Mouse (Mus musculus): ENCODE data around the gene Eef2kmt. TPM values are rescaled to one million over a fixed set of nuclear protein-coding genes. Genes with fewer than 3 reads are reported as not detected.
A peak's percentile ranks its signal among the peaks of the same experiment; 100 is the strongest.

The Eef2kmt gene
- polyA plus RNA-seq (2015; fragmentation: Nextera tagmentation; extraction: Ambion mirVana) = 6.3 and 7.7 TPM in 2 replicates

DNA sequence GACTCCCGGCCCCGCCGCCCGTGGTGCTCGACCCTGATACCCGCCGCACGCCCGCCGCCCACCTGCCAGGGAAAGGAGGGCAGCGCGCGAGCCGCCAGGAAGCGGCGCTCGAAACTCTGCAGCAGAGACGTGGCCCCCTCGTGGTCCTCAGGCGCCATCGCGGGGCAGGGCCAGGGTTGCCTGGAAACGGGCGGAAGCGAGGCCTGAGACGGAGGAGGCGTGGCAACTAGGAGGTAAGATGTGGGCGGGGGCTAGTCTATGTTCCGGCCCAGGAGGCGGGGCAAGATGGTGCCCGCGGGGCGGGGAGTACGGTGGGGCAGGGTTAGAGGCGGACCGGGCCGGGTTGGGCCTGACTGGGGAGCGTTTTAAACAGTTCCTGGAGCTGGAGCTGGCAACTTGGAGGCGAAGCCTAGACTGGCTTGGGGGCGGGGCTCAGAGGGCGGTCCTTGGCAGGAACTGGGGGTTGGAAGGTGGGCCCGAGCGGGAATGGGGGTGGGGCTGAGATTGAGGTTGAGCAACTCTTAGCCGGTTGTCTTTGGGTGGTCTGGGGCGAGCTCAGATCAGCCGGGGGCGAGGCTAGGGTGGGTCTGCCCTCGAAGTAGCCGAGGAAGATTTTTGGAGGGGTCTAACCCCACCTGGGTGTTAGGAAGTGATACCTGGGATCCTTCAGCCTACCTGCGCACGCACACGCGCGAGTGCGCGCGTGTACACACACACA lies at the start of gene Eef2kmt:
Gene Eef2kmt (minus strand): TSS at position 205 of the 718 bp plus-strand sequence.
- H3K27me3 ChIP-seq (ENCODE audit: control insufficient read depth, insufficient read depth, low read depth, low read length) = no peaks in the 10 kb centered on the region
- H3K36me3 ChIP-seq (ENCODE audit: control insufficient read depth, insufficient read depth, low read length) = no peaks in the 10 kb centered on the region
- peak; percentile 98 for ATAC-seq
- WGBS = under 1% methylated on average over 49 of the region's 57 CpGs
- H3K27ac ChIP-seq (ENCODE audit: low read length) = peak within 1 kb of the TSS; percentile 43
- peaks cover 5% of the 10 kb centered on the region; the same call in 1 of the 2 replicates for H3K4me1 ChIP-seq (ENCODE audit: control insufficient read depth, insufficient read depth, low read length)
- H3K9ac ChIP-seq (ENCODE audit: low read depth, low read length) = peak within 1 kb of the TSS; percentile 64
- no peaks in the 10 kb centered on the region for H3K9me3 ChIP-seq (replicated peaks; ENCODE audit: control insufficient read depth, low read length, poor library complexity, severe bottlenecking)
- H3K4me3 ChIP-seq (ENCODE audit: low read depth, low read length) = peak within 1 kb of the TSS; percentile 60
- H3K4me2 ChIP-seq (ENCODE audit: low read length) = peak within 1 kb of the TSS; percentile 83

GRCm38 (mm10) chr16:5295238-5295637 lies 39.5 kb upstream of the Eef2kmt start:
- Histone ChIP-seq H3K9ac (ENCODE audit: low read depth, low read length) (no peak overlapping the region), H3K9me3 (replicated peaks; ENCODE audit: control insufficient read depth, low read length, poor library complexity, severe bottlenecking) (no peaks in the 10 kb centered on the region), H3K36me3 (ENCODE audit: control insufficient read depth, insufficient read depth, low read length) (no peaks in the 10 kb centered on the region), H3K27ac (ENCODE audit: low read length) (no peak overlapping the region), H3K4me3 (ENCODE audit: low read depth, low read length) (no peak overlapping the region), H3K4me2 (ENCODE audit: low read length) (no peak overlapping the region), H3K4me1 (ENCODE audit: control insufficient read depth, insufficient read depth, low read length) (no peaks in the 10 kb centered on the region), H3K27me3 (ENCODE audit: control insufficient read depth, insufficient read depth, low read depth, low read length) (no peaks in the 10 kb centered on the region)
- ATAC-seq = no peak
- WGBS = 81% methylated on average over 5 of the region's 5 CpGs

- Histone ChIP-seq H3K36me3 (ENCODE audit: control insufficient read depth, insufficient read depth, low read length) (no peaks in the 10 kb centered on the region), H3K27ac (ENCODE audit: low read length) (no peak overlapping the region), H3K9me3 (replicated peaks; ENCODE audit: control insufficient read depth, low read length, poor library complexity, severe bottlenecking) (no peaks in the 10 kb centered on the region), H3K9ac (ENCODE audit: low read depth, low read length) (no peak overlapping the region), H3K4me2 (ENCODE audit: low read length) (no peak overlapping the region), H3K27me3 (ENCODE audit: control insufficient read depth, insufficient read depth, low read depth, low read length) (no peaks in the 10 kb centered on the region), H3K4me3 (ENCODE audit: low read depth, low read length) (no peak overlapping the region), H3K4me1 (ENCODE audit: control insufficient read depth, insufficient read depth, low read length) (no peaks in the 10 kb centered on the region)
- no peak for ATAC-seq
- WGBS = 49% methylated on average over 3 of the region's 3 CpGs
Measured at GRCm38 (mm10) chr16:5285376-5285775, 29.6 kb upstream of the Eef2kmt start.

DNA sequence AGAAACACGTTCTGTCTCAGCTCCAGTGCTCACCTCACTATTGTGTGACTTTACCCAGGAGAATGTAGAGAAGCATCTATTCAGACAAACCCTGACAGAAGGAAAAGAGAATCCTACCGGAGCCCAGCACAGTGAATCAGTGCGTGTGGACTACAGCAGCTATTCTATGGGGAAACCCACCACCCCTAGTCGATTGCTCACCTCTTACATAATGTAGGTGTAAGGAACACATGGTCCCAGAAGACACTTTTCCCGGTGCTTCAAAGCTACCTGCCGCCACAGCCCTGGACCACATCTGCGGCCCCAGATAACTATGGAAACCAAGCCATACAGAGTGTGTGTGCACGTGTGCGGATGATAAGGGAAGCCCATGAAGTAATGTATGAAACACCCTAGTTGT lies 26.9 kb upstream of the Eef2kmt start:
- H3K36me3 ChIP-seq (ENCODE audit: control insufficient read depth, insufficient read depth, low read length) = no peaks in the 10 kb centered on the region
- H3K4me2 ChIP-seq (ENCODE audit: low read length) = no peak overlapping the region
- H3K9ac ChIP-seq (ENCODE audit: low read depth, low read length) = no peak overlapping the region
- no peaks in the 10 kb centered on the region for H3K9me3 ChIP-seq (replicated peaks; ENCODE audit: control insufficient read depth, low read length, poor library complexity, severe bottlenecking)
- no peaks in the 10 kb centered on the region for H3K4me1 ChIP-seq (ENCODE audit: control insufficient read depth, insufficient read depth, low read length)
- no peak overlapping the region for H3K27ac ChIP-seq (ENCODE audit: low read length)
- no peaks in the 10 kb centered on the region for H3K27me3 ChIP-seq (ENCODE audit: control insufficient read depth, insufficient read depth, low read depth, low read length)
- WGBS = 93% methylated on average over 9 of the region's 9 CpGs
- no peak for ATAC-seq
- H3K4me3 ChIP-seq (ENCODE audit: low read depth, low read length) = no peak overlapping the region

DNA sequence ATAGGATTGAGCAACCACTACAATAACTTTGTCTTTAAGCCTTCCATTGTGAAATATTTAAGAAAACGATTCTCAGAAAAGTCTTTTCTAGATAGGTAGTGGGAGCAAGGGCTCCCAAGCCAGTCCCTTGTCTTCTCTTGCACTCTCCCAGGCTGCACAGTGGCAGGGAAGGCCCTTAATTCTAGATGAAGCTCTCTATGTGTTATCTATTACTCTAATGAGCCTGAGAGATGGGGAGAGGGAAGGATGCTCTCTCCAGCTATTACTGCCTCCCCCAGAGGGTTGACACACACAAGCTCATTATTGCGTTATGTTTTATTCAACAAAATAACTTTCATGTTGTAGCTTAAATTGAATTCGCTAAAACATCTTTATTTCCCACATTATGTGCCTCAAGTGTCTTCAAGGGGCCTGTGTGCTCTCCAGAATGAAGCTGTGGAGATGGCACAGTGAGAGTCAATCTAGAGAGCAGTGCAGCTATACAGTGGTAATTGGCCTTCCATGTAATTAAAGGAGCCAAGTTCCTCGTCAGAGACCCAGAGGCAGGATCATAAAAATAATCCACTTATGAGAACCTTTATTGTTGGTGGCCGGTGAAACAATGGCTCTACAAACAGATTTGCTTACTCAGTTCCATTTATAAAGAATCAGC lies 23.9 kb upstream of the Eef2kmt start:
- H3K9me3 ChIP-seq (replicated peaks; ENCODE audit: control insufficient read depth, low read length, poor library complexity, severe bottlenecking) = no peaks in the 10 kb centered on the region
- H3K27ac ChIP-seq (ENCODE audit: low read length) = no peak overlapping the region
- WGBS = 54% methylated on average over 5 of the region's 5 CpGs
- H3K4me1 ChIP-seq (ENCODE audit: control insufficient read depth, insufficient read depth, low read length) = no peaks in the 10 kb centered on the region
- no peak overlapping the region for H3K9ac ChIP-seq (ENCODE audit: low read depth, low read length)
- no peak overlapping the region for H3K4me3 ChIP-seq (ENCODE audit: low read depth, low read length)
- H3K36me3 ChIP-seq (ENCODE audit: control insufficient read depth, insufficient read depth, low read length) = no peaks in the 10 kb centered on the region
- no peak for ATAC-seq
- no peaks in the 10 kb centered on the region for H3K27me3 ChIP-seq (ENCODE audit: control insufficient read depth, insufficient read depth, low read depth, low read length)
- H3K4me2 ChIP-seq (ENCODE audit: low read length) = no peak overlapping the region

DNA sequence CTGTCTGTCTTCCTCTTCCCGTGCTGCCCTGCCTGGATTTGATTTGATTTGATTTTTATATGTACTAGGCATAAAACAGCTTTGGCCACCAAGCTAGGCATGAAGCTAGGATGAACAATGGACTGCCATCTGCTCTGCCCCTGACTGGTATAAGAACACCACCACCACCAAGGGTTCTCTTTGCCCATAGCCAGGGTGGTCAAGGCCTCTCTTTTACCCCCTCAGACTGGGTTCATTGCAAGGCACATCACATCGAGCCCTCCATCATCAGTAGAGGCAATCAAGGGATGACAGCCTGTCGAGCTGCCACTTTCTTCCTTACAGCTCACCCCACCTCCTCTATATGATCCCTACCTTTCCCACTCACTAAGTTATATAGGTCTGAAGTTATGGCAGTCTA lies 16.6 kb upstream of the Eef2kmt start:
- no peak overlapping the region for H3K9ac ChIP-seq (ENCODE audit: low read depth, low read length)
- H3K27ac ChIP-seq (ENCODE audit: low read length) = no peak overlapping the region
- H3K9me3 ChIP-seq (replicated peaks; ENCODE audit: control insufficient read depth, low read length, poor library complexity, severe bottlenecking) = no peaks in the 10 kb centered on the region
- no peaks in the 10 kb centered on the region for H3K27me3 ChIP-seq (ENCODE audit: control insufficient read depth, insufficient read depth, low read depth, low read length)
- H3K4me3 ChIP-seq (ENCODE audit: low read depth, low read length) = no peak overlapping the region
- H3K4me1 ChIP-seq (ENCODE audit: control insufficient read depth, insufficient read depth, low read length) = no peaks in the 10 kb centered on the region
- H3K4me2 ChIP-seq (ENCODE audit: low read length) = no peak overlapping the region
- no peaks in the 10 kb centered on the region for H3K36me3 ChIP-seq (ENCODE audit: control insufficient read depth, insufficient read depth, low read length)
- WGBS = 79% methylated on average over 3 of the region's 3 CpGs
- ATAC-seq = no peak

DNA sequence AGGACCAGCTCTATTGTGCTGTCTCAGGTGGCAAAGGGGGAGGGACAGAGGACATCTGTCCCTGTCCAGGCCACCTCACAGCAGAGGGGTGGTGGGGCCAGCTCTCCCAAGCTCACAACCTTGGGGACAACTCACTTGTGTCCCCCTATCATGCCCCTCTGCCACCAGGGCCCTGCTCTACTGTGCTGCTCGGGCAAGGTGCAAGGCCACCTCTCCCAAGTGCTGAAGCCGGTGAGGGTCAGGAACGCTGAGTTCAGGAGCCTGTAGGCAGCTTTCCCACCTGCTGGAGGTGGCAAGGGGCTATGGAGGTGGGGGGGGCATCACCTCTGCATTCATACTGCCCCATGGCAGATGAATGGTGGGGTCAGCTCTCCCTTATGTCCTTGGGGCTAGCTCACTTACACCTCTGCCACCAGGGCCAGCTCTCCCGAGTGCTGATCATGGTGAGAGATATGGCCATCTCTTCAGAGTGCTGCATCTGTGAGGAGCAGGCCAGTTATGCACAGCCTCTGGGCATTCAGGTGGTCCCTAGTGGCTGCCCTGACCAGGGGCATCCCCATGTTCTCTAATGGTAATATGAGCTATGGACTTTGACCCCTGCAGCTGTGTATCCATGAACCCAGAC lies 15.7 kb upstream of the Eef2kmt start:
- WGBS = 91% methylated on average over 4 of the region's 4 CpGs
- H3K4me1 ChIP-seq (ENCODE audit: control insufficient read depth, insufficient read depth, low read length) = no peaks in the 10 kb centered on the region
- H3K9me3 ChIP-seq (replicated peaks; ENCODE audit: control insufficient read depth, low read length, poor library complexity, severe bottlenecking) = no peaks in the 10 kb centered on the region
- H3K9ac ChIP-seq (ENCODE audit: low read depth, low read length) = no peak overlapping the region
- ATAC-seq = no peak
- no peaks in the 10 kb centered on the region for H3K27me3 ChIP-seq (ENCODE audit: control insufficient read depth, insufficient read depth, low read depth, low read length)
- no peak overlapping the region for H3K4me3 ChIP-seq (ENCODE audit: low read depth, low read length)
- H3K27ac ChIP-seq (ENCODE audit: low read length) = no peak overlapping the region
- no peak overlapping the region for H3K4me2 ChIP-seq (ENCODE audit: low read length)
- H3K36me3 ChIP-seq (ENCODE audit: control insufficient read depth, insufficient read depth, low read length) = no peaks in the 10 kb centered on the region

- H3K27me3 ChIP-seq (ENCODE audit: control insufficient read depth, insufficient read depth, low read depth, low read length) = no peaks in the 10 kb centered on the region
- H3K4me1 ChIP-seq (ENCODE audit: control insufficient read depth, insufficient read depth, low read length) = no peaks in the 10 kb centered on the region
- WGBS = 88% methylated on average over 7 of the region's 7 CpGs
- no peak overlapping the region for H3K4me2 ChIP-seq (ENCODE audit: low read length)
- H3K36me3 ChIP-seq (ENCODE audit: control insufficient read depth, insufficient read depth, low read length) = no peaks in the 10 kb centered on the region
- H3K9ac ChIP-seq (ENCODE audit: low read depth, low read length) = no peak overlapping the region
- no peak overlapping the region for H3K4me3 ChIP-seq (ENCODE audit: low read depth, low read length)
- H3K27ac ChIP-seq (ENCODE audit: low read length) = no peak overlapping the region
- peaks cover 6% of the 10 kb centered on the region; the same call in 1 of the 2 replicates for H3K9me3 ChIP-seq (replicated peaks; ENCODE audit: control insufficient read depth, low read length, poor library complexity, severe bottlenecking)
- ATAC-seq = no peak
Measured at GRCm38 (mm10) chr16:5263926-5264325, 8.1 kb upstream of the Eef2kmt start.

DNA sequence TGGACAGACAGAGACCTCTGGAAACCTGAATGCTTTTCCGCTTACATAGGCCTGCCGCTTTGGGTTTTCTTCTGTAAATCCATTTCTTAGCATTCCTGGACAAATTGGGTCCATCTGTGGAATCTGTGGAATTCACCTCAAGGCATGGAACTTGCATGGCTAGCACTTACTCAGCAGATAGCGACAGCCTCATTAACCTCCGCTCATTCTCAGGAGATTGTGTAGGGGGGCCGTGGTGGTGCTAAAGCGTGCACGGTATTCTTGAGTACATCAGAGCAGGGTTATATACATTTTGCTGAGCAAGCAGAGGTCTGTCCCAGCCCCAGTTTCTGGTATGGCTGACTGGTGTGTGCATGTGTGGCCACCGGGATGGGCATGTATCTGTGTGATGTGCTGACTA lies 7.4 kb upstream of the Eef2kmt start:
- Histone ChIP-seq H3K4me2 (ENCODE audit: low read length) (no peak overlapping the region), H3K9me3 (replicated peaks; ENCODE audit: control insufficient read depth, low read length, poor library complexity, severe bottlenecking) (peaks cover 6% of the 10 kb centered on the region; the same call in 1 of the 2 replicates), H3K9ac (ENCODE audit: low read depth, low read length) (no peak overlapping the region), H3K36me3 (ENCODE audit: control insufficient read depth, insufficient read depth, low read length) (no peaks in the 10 kb centered on the region), H3K4me1 (ENCODE audit: control insufficient read depth, insufficient read depth, low read length) (no peaks in the 10 kb centered on the region), H3K27me3 (ENCODE audit: control insufficient read depth, insufficient read depth, low read depth, low read length) (no peaks in the 10 kb centered on the region), H3K4me3 (ENCODE audit: low read depth, low read length) (no peak overlapping the region), H3K27ac (ENCODE audit: low read length) (no peak overlapping the region)
- 91% methylated on average over 8 of the region's 8 CpGs for WGBS
- ATAC-seq = no peak
